Mouse (Mus musculus): ENCODE results near the gene Fgfr2.

- TF ChIP-seq ZC3H11A (IDR thresholded peaks at IDR 0.05; ENCODE audit: borderline replicate concordance, low read depth, low read length) (no peak), ZNF384 (IDR thresholded peaks at IDR 0.05; ENCODE audit: low read depth, low read length) (no peak)
Measured at GRCm38 (mm10) chr7:132658058-132658450, 465.1 kb downstream of the Fgfr2 start.
